8 mouse cellular contexts compared by ENCODE assay signal in the genomic region with DNA sequence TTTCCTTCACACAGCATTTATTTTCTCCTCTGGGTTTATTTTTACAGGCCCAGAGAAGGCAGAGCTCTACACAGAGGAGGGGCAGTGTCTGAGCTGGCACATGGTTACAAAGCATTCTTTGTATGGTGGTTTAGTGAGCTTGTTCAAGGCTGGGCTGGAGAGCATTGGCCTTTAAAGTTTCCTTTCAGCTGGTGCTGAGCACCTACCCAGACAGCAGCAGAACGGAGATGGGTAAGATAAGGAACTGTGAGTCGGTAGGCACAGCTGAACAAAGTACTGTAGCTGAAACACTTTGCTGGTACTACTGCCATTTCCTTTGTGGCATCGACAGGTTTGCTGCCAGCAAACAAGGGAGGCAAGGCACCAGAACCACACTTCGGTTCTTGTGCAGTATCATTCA. TPM values are rescaled to one million over a fixed set of nuclear protein-coding genes. Genes with fewer than 3 reads are reported as not detected.
DNase-seq lines count a peak whose midpoint lies in the region; ATAC-seq lines count a peak whose summit lies in the region.

No protein-coding gene starts in this region.

- 0 out of 2 replicates have a peak, but pooled peaks cover 4% of the 10 kb centered on the region for H3K9me3 ChIP-seq in limb, embryonic 12.5 days

- ATAC-seq in limb, embryonic 12.5 days (ENCODE audit: insufficient number of reproducible peaks, insufficient read depth, low FRiP score, low TSS enrichment, low read depth), result no peak
- ATAC-seq in erythroblast, adult 5-6 weeks (replicated peaks; ENCODE audit: low FRiP score, poor library complexity, severe bottlenecking), result no peak

- no peak overlapping the region for H3K9ac ChIP-seq in limb, embryonic 12.5 days (replicated peaks)

- peak overlapping the region; percentile 100 for H3K27ac ChIP-seq in limb, embryonic 12.5 days

- no peak overlapping the region for H3K4me3 ChIP-seq in limb, embryonic 12.5 days (replicated peaks)

- peaks cover 23% of the 10 kb centered on the region for H3K4me1 ChIP-seq in limb, embryonic 12.5 days (replicated peaks)

- WGBS in limb, embryonic 12.5 days, result 82% methylated on average over 4 of the region's 4 CpGs

- no peak overlapping the region for H3K4me2 ChIP-seq in limb, embryonic 12.5 days

- peak; percentile 21 to 33 for DNase-seq in frontal cortex, postnatal 36 days (ENCODE audit: low spot score in 2 of 2)
- no peak for DNase-seq in frontal cortex, postnatal 25 days (ENCODE audit: low spot score in 2 of 2)
- DNase-seq in spleen, adult 18-20 months, result peak; percentile 15 to 16
- DNase-seq in spleen, postnatal 14 days (ENCODE audit: low spot score in 2 of 2), result no peak
- peak; percentile 46 to 67 for DNase-seq in thymus, postnatal 36 days
- DNase-seq in yolk sac, embryonic 10.5 days (ENCODE audit: low spot score), result no peak

- no peaks in the 10 kb centered on the region; the same call in 1 of the 2 replicates for H3K36me3 ChIP-seq in limb, embryonic 12.5 days

- H3K27me3 ChIP-seq in limb, embryonic 12.5 days, result no peaks in the 10 kb centered on the region

RNA-seq across cellular contexts. Expression of a gene that starts 1.7 kb away (rescaled TPM):
- 25.2 and 25.9 TPM in 2 replicates for polyA plus RNA-seq in limb, embryonic 12.5 days (2016; fragmentation: Nextera tagmentation; extraction: Ambion mirVana)
- total RNA-seq in erythroblast, adult 5-6 weeks (2015; ENCODE audit: low replicate concordance), result 5.9 and 7.9 TPM in 2 replicates
- total RNA-seq in erythroblast, adult 5-6 weeks (2017; ENCODE audit: low replicate concordance), result 5.9 and 6.4 TPM in 2 replicates

RNA-seq across cellular contexts. Expression of a gene that starts 31.9 kb away (rescaled TPM):
- 96.5 and 96.7 TPM in 2 replicates for polyA plus RNA-seq in limb, embryonic 12.5 days (2016; fragmentation: Nextera tagmentation; extraction: Ambion mirVana)
- 16.5 and 18.8 TPM in 2 replicates for total RNA-seq in erythroblast, adult 5-6 weeks (2015; ENCODE audit: low replicate concordance)
- 15.8 and 25.9 TPM in 2 replicates for total RNA-seq in erythroblast, adult 5-6 weeks (2017; ENCODE audit: low replicate concordance)

Comparison
In these comparisons a context has a peak if more than half of its experiments do, and no peak if none do; other contexts are left out.
1. DNase-seq: peak in frontal cortex, postnatal 36 days (2 of 2), spleen, adult 18-20 months (2 of 2) and thymus, postnatal 36 days (2 of 2); none in frontal cortex, postnatal 25 days (0 of 2), spleen, postnatal 14 days (0 of 2) and yolk sac, embryonic 10.5 days (single experiment).